Mouse (Mus musculus): Measurements from ENCODE around the gene Nek8. TPM values are rescaled to one million over a fixed set of nuclear protein-coding genes. Genes with fewer than 3 reads are reported as not detected.

The Nek8 gene
- polyA plus RNA-seq, 1 experiment: 10.4 TPM

DNA sequence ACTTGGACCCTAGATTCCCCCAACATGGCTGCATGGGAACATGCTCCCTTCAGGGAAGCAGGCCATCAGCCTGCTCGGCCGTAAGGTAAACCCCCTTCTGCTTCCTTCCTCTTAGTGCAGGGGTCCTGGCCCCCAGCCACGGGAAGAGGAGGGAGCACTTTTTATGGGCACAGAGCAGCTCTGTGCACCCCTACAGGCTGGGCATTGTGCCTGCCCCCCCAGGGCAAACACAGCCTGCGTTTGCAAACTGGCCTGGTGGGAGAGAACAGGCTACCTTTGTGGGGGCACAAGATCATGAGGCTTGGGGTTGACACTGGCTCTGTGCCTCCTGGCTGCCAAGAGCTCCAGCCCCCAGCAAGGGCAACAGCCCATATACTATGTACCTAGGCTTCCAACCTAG is 14.5 kb downstream of the Nek8 start:
- Histone ChIP-seq H3K27ac (ENCODE audit: control insufficient read depth, insufficient read depth, low read depth, low read length, poor library complexity) (no peak overlapping the region), H3K4me1 (ENCODE audit: control insufficient read depth, insufficient read depth, low read length) (no peaks in the 10 kb centered on the region; the same call in 1 of the 2 replicates), H3K4me3 (replicated peaks; ENCODE audit: control insufficient read depth, low read depth, low read length) (no peak overlapping the region)
- WGBS: 18% methylated on average over 4 of the region's 4 CpGs
- TF ChIP-seq POLR2A (IDR thresholded peaks at IDR 0.05; ENCODE audit: borderline replicate concordance, control insufficient read depth, low read depth, low read length) (no peak), CTCF (IDR thresholded peaks at IDR 0.05; ENCODE audit: control insufficient read depth, insufficient read depth, low read length) (no peak)

DNA sequence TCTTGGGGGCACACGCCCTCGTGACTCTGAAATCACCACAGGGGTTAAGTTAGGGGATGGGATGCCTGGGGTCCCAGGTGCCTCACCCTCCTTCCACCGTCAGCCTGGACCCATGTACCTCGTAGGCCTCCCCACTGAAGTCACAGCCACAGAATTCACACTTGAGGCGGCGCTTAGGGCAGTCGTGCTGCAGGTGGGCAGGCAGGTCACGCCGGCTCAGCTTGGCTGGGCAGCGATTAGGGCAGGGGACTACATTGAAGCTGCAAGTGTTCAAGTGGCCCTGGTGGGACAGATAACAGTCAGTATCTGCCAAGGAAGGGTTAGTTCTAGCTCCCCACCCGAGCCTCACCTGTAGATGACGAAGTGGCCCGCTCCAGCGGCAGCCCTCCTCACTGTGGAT is 15.3 kb downstream of the Nek8 start:
- Histone ChIP-seq H3K27ac (ENCODE audit: control insufficient read depth, insufficient read depth, low read depth, low read length, poor library complexity) (no peak overlapping the region), H3K4me1 (ENCODE audit: control insufficient read depth, insufficient read depth, low read length) (no peaks in the 10 kb centered on the region; the same call in 1 of the 2 replicates), H3K4me3 (replicated peaks; ENCODE audit: control insufficient read depth, low read depth, low read length) (no peak overlapping the region)
- 83% methylated on average over 14 of the region's 14 CpGs for WGBS
- TF ChIP-seq POLR2A (IDR thresholded peaks at IDR 0.05; ENCODE audit: borderline replicate concordance, control insufficient read depth, low read depth, low read length): no peak

DNA sequence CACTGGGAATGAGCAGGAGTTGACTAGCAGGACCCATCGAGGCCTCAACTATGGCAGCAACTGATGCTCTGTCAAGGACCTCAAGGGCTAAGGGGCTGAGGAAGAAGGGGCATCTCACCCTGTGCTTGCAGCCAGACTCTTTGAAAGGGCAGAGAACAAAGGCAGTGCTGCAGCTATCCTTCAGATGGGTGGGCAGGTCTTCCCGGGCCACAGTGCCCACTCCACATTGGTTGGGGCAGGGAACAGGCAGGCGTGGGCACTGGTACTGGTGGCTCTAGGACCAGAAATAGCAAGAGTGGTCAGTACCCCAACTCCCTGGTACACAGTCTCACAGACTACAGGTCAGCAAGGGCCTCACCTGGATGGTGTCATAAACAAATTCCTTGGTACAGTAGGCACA is 15.8 kb downstream of the Nek8 start:
- 92% methylated on average over 3 of the region's 3 CpGs for WGBS
- Histone ChIP-seq H3K4me3 (replicated peaks; ENCODE audit: control insufficient read depth, low read depth, low read length) (no peak overlapping the region), H3K27ac (ENCODE audit: control insufficient read depth, insufficient read depth, low read depth, low read length, poor library complexity) (no peak overlapping the region; the same call in 1 of the 2 replicates), H3K4me1 (ENCODE audit: control insufficient read depth, insufficient read depth, low read length) (no peaks in the 10 kb centered on the region; the same call in 1 of the 2 replicates)
- no peak for TF ChIP-seq POLR2A (IDR thresholded peaks at IDR 0.05; ENCODE audit: borderline replicate concordance, control insufficient read depth, low read depth, low read length)

DNA sequence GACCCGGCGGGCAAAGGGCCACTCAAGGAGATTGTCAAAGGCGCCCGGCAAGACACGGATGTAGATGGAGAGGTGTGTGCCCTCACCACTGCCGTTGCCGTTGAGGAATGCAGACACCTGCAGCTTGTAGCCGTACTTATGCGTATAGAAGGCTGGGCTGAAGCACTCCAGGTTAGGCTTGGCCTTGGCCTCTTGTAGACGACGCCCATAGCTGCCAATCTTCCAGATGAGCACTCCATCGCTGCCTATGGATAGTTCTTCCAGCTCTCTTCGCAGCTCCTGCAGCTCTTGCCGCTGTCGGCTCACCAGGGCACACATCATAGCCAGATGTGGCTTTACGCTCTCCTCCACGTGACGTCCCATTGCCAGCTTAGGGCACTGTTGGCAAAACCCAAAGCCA is 16.3 kb downstream of the Nek8 start:
- no peak overlapping the region for H3K27ac ChIP-seq (ENCODE audit: control insufficient read depth, insufficient read depth, low read depth, low read length, poor library complexity)
- no peaks in the 10 kb centered on the region; the same call in 1 of the 2 replicates for H3K4me1 ChIP-seq (ENCODE audit: control insufficient read depth, insufficient read depth, low read length)
- WGBS: 92% methylated on average over 18 of the region's 18 CpGs
- no peak overlapping the region for H3K4me3 ChIP-seq (replicated peaks; ENCODE audit: control insufficient read depth, low read depth, low read length)
- TF ChIP-seq POLR2A (IDR thresholded peaks at IDR 0.05; ENCODE audit: borderline replicate concordance, control insufficient read depth, low read depth, low read length): no peak
- no peak for TF ChIP-seq CTCF (IDR thresholded peaks at IDR 0.05; ENCODE audit: control insufficient read depth, insufficient read depth, low read length)

DNA sequence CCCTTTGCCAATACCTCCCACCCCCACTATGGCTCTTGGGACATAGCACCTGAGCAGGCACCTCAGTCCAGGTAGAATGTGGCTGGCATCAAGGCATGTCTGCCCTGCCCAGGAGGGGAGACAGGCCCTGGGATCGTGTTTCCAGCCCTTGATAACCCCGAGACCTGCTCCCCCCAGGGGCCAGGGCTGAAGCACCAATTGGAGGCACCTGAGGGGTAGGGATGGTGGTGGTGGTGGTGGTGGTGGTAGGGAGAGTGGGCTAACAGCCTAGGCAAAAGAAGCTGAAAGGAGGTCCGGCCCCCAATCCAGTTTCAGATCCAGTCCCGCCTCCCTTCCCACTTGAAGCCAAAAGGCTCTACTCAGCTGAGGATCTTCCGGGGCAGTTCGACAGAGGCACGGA is 16.9 kb downstream of the Nek8 start:
- no peak overlapping the region for H3K27ac ChIP-seq (ENCODE audit: control insufficient read depth, insufficient read depth, low read depth, low read length, poor library complexity)
- no peak overlapping the region for H3K4me3 ChIP-seq (replicated peaks; ENCODE audit: control insufficient read depth, low read depth, low read length)
- no peak for TF ChIP-seq CTCF (IDR thresholded peaks at IDR 0.05; ENCODE audit: control insufficient read depth, insufficient read depth, low read length)
- no peak for TF ChIP-seq POLR2A (IDR thresholded peaks at IDR 0.05; ENCODE audit: borderline replicate concordance, control insufficient read depth, low read depth, low read length)
- H3K4me1 ChIP-seq (ENCODE audit: control insufficient read depth, insufficient read depth, low read length): no peaks in the 10 kb centered on the region; the same call in 1 of the 2 replicates
- 93% methylated on average over 7 of the region's 7 CpGs for WGBS

DNA sequence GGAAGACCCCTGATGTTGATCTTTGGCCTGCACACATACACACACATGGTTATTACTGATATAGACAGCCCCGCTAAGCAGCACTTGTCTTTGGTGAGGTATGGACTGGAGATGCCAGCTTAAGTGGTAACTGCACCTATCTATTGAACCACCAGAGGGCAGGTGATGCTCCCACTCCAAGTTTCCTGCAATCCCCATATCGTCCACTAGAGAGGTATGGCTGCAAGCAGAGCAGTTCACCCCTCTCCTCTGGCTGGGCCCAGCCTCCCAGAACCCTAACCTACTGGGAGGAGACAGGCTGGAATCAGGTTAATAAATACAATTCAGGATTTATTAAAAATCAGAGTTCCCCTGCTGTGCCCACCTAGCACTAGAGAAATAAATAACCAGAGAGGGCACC is 17.4 kb downstream of the Nek8 start:
- H3K4me1 ChIP-seq (ENCODE audit: control insufficient read depth, insufficient read depth, low read length): no peaks in the 10 kb centered on the region; the same call in 1 of the 2 replicates
- H3K27ac ChIP-seq (ENCODE audit: control insufficient read depth, insufficient read depth, low read depth, low read length, poor library complexity): no peak overlapping the region
- TF ChIP-seq CTCF (IDR thresholded peaks at IDR 0.05; ENCODE audit: control insufficient read depth, insufficient read depth, low read length) (peak; percentile 99), POLR2A (IDR thresholded peaks at IDR 0.05; ENCODE audit: borderline replicate concordance, control insufficient read depth, low read depth, low read length) (no peak)
- WGBS: 19% methylated on average over 2 of the region's 2 CpGs
- no peak overlapping the region for H3K4me3 ChIP-seq (replicated peaks; ENCODE audit: control insufficient read depth, low read depth, low read length)

DNA sequence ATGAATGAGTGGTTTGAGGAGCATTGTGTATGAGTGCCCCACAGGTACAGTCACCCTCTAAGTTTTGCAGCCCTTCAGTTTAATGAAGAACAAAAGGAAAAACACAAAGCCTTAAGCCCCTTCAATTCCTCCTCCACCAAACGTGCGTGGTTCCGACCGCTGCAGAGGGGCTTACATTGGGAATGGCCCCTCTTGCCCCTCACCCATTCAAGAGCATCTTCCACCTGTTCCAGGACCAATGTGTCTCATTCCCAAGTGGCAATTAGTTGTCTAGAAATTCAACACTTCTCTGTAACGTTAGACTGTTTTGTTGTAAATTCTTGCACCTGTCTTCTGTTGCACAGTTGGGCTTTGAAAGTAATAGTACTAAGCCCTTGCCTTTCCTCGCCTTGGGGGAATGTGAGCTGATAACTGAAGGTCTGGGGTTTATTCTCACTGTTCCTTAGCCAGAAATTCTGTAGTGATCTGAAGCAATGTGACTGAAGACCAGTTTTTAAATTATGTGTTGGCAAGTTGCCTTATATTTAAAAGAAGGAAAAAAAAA is 20.2 kb downstream of the Nek8 start:
- no peak overlapping the region for H3K4me3 ChIP-seq (replicated peaks; ENCODE audit: control insufficient read depth, low read depth, low read length)
- TF ChIP-seq CTCF (IDR thresholded peaks at IDR 0.05; ENCODE audit: control insufficient read depth, insufficient read depth, low read length): no peak
- TF ChIP-seq POLR2A (IDR thresholded peaks at IDR 0.05; ENCODE audit: borderline replicate concordance, control insufficient read depth, low read depth, low read length): no peak
- WGBS: 91% methylated on average over 6 of the region's 6 CpGs
- H3K27ac ChIP-seq (ENCODE audit: control insufficient read depth, insufficient read depth, low read depth, low read length, poor library complexity): no peak overlapping the region
- H3K4me1 ChIP-seq (ENCODE audit: control insufficient read depth, insufficient read depth, low read length): no peaks in the 10 kb centered on the region

DNA sequence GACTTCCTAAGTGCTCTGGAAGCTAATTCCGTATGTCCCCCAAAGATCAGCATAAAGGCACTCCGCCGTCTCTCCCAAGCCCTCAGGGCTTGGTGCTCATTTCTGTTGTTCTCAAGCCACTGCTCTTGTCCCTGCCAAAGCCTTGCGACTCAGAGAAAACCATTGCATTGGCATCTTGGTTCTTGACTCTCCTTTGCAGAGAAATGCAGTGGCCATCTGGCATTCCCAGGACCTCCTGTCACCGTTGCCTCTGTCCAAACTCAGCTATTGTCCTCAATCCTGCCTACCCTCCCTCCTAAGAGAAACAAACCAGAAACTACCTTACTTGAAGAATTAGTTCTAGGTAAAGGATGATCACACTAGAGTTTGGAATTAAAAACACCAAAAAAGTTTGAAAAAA is 20.8 kb downstream of the Nek8 start:
- H3K27ac ChIP-seq (ENCODE audit: control insufficient read depth, insufficient read depth, low read depth, low read length, poor library complexity): no peak overlapping the region
- no peak for TF ChIP-seq CTCF (IDR thresholded peaks at IDR 0.05; ENCODE audit: control insufficient read depth, insufficient read depth, low read length)
- TF ChIP-seq POLR2A (IDR thresholded peaks at IDR 0.05; ENCODE audit: borderline replicate concordance, control insufficient read depth, low read depth, low read length): no peak
- H3K4me1 ChIP-seq (ENCODE audit: control insufficient read depth, insufficient read depth, low read length): no peaks in the 10 kb centered on the region
- 87% methylated on average over 5 of the region's 5 CpGs for WGBS
- no peak overlapping the region for H3K4me3 ChIP-seq (replicated peaks; ENCODE audit: control insufficient read depth, low read depth, low read length)

DNA sequence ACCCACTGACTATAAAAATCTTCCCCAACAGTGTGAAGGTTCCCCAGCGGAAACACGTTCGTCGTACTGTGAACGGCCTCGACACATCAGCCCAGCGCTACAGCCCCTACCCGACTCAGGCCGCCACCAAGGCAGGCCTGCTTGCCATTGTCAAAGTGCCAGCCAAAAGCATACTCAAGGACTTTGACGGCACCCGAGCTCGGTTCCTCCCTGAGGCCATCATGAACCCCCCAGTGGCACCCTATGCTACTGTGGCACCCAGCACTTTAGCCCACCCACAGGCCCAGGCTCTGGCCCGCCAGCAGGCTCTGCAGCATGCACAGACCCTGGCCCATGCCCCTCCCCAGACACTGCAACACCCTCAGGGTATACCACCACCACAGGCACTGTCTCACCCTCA is 22.7 kb downstream of the Nek8 start:
- TF ChIP-seq CTCF (IDR thresholded peaks at IDR 0.05; ENCODE audit: control insufficient read depth, insufficient read depth, low read length): no peak
- no peak for TF ChIP-seq POLR2A (IDR thresholded peaks at IDR 0.05; ENCODE audit: borderline replicate concordance, control insufficient read depth, low read depth, low read length)
- Histone ChIP-seq H3K4me3 (replicated peaks; ENCODE audit: control insufficient read depth, low read depth, low read length) (no peak overlapping the region), H3K4me1 (ENCODE audit: control insufficient read depth, insufficient read depth, low read length) (no peaks in the 10 kb centered on the region), H3K27ac (ENCODE audit: control insufficient read depth, insufficient read depth, low read depth, low read length, poor library complexity) (no peak overlapping the region)
- 94% methylated on average over 13 of the region's 13 CpGs for WGBS
